12 mouse cellular contexts compared by ENCODE assay signal in genomic region chr10:13572003-13572402, GRCm38 (mm10). TPM values are rescaled to one million over a fixed set of nuclear protein-coding genes. Genes with fewer than 3 reads are reported as not detected.
A peak's percentile ranks its signal among the peaks of the same experiment; 100 is the strongest.
DNase-seq lines count a peak whose midpoint lies in the region.
"Had no signal": no experiment of that assay in that cellular context is flagged by ENCODE, and none has a peak within 500 bp of the region (broad histone marks: within the 10 kb centered on the region; RNA-seq: fewer than 3 reads in every experiment).

No protein-coding gene starts in this region.

- peak; percentile 25 for DNase-seq in adrenal gland, adult 2 months
- no peak for DNase-seq in adrenal gland, postnatal 14 days
- DNase-seq in kidney, adult 9 months: peak; percentile 31
- DNase-seq in kidney, postnatal 25 days: no peak
- peak; percentile 47 for DNase-seq in MN1 (ENCODE audit: low spot score)
- DNase-seq in mesoderm, embryonic 11.5 days (ENCODE audit: low read depth, low spot score): peak; percentile 15
- DNase-seq in spleen, postnatal 36 days (ENCODE audit: low spot score in 2 of 2): no peak
- no peak for DNase-seq in cerebellum, postnatal 10 days
- DNase-seq: cerebellum, postnatal 36 days; gastrocnemius, adult 2 months; heart, postnatal 4 days; thymus, postnatal 25 days had no signal

RNA-seq across cellular contexts. Expression of gene Pex3, which starts 19.1 kb away (rescaled TPM):
- 10 to 100 TPM; 32.2 to 44.4 TPM for total RNA-seq in adrenal gland, adult 2 months (2021)
- 7.3 and 9.2 TPM in 2 replicates for polyA plus RNA-seq in adrenal gland, adult 2 months (2012; rRNA removed)
- 50.8 and 51.9 TPM in 2 replicates for total RNA-seq in adrenal gland, postnatal 14 days (2021)

RNA-seq across cellular contexts. Expression of gene Adat2, which starts 19.3 kb away (rescaled TPM):
- total RNA-seq in adrenal gland, adult 2 months (2021): 1 to 10 TPM; 3.2 to 4.8 TPM
- polyA plus RNA-seq in adrenal gland, adult 2 months (2012; rRNA removed): 1.4 and 1.6 TPM in 2 replicates
- 4.2 and 4.5 TPM in 2 replicates for total RNA-seq in adrenal gland, postnatal 14 days (2021)

Comparison
In these comparisons a context has a peak if more than half of its experiments do, and no peak if none do; other contexts are left out.
1. DNase-seq: peak in adrenal gland, adult 2 months (single experiment), kidney, adult 9 months (single experiment), MN1 (single experiment) and mesoderm, embryonic 11.5 days (single experiment); none in adrenal gland, postnatal 14 days (single experiment), kidney, postnatal 25 days (0 of 2), spleen, postnatal 36 days (0 of 2) and cerebellum, postnatal 10 days (0 of 2).